Mouse (Mus musculus): ENCODE measurements around the gene Mafg. TPM values are rescaled to one million over a fixed set of nuclear protein-coding genes. Genes with fewer than 3 reads are reported as not detected.

Mafg gene
- polyA plus RNA-seq, 1 experiment from 2014 or later: 42.7 TPM

DNA sequence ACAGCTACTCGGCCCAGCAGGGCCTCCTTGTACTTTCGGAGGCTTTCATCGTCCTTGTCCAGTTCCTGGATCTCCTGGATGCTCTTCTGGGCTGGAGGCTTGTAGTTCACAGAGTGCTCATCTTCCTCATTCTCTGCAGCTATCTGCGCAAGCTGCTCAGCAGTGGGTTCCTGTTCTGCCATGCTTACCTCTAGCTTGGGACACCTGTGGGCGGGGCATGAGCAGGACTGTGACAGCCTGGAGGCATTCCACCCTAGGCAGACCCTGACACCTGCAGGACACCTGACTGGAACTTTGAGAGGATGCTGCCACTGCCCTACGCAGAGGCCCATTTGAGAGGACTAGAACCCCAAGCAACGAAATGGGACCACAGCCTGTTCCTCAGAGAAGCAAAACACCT lies 53.2 kb downstream of the Mafg start:
- peaks cover 34% of the 10 kb centered on the region for H3K4me1 ChIP-seq (replicated peaks)
- WGBS: 62% methylated on average over 7 of the region's 7 CpGs
- H3K27ac ChIP-seq (replicated peaks): peak overlapping the region; percentile 96
- peaks cover 29% of the 10 kb centered on the region for H3K36me3 ChIP-seq
- ATAC-seq (ENCODE audit: low FRiP score, low read depth): no peak
- H3K4me3 ChIP-seq: peak overlapping the region; percentile 76
- peak overlapping the region; percentile 84 for H3K4me2 ChIP-seq
- peak overlapping the region; percentile 97 for H3K9ac ChIP-seq
- H3K9me3 ChIP-seq: no peaks in the 10 kb centered on the region
- H3K27me3 ChIP-seq: no peaks in the 10 kb centered on the region

DNA sequence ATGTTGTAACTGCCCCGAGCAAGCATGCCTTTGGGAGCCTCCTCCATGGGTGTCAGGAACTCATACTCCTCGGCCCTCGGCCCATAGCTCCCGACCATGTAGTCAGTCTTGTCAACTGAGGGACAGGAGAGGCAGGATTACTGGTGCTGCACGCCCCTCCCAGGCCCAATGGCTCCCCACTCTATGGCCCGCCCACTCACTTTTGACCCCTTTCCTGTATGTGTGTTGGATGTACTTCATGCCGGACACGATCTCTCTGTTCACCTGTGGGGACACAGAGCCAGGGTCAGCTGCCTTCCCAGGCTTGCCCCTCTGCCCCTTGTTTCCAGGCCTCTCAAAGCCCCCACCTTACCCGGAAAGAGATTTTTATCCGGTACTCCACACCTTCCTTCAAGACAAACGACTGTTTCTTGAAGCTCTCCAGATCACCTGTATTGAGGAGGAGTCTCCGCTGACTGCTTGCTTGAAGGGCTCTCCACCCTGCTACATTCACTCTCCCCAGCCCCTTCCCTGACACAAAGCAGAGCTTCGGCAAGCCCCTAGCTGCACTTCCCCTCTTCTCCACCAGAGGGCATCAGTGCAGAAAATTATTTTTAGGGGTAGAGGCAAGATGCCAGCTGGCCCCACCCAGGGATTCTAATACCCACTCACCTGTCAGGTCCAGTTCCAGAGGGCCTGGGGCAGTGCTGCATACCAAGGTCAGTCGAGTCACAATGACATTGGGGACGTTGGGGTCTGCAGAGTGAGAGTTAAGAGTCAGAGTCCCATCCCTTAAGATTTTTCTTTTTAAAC lies 53.9 kb downstream of the Mafg start:
- no peaks in the 10 kb centered on the region for H3K27me3 ChIP-seq
- peak overlapping the region; percentile 97 for H3K9ac ChIP-seq
- ATAC-seq (ENCODE audit: low FRiP score, low read depth): no peak
- peaks cover 37% of the 10 kb centered on the region for H3K4me1 ChIP-seq (replicated peaks)
- H3K27ac ChIP-seq (replicated peaks): 0 out of 2 replicates have a peak overlapping the region, but pooled peaks have one; percentile 96
- peak overlapping the region; percentile 84 for H3K4me2 ChIP-seq
- no peaks in the 10 kb centered on the region for H3K9me3 ChIP-seq
- peak overlapping the region; percentile 76 for H3K4me3 ChIP-seq
- peaks cover 24% of the 10 kb centered on the region for H3K36me3 ChIP-seq
- WGBS: 68% methylated on average over 15 of the region's 15 CpGs

- Histone ChIP-seq H3K4me1 (replicated peaks) (peaks cover 44% of the 10 kb centered on the region), H3K9ac (no peak overlapping the region), H3K4me2 (no peak overlapping the region), H3K9me3 (no peaks in the 10 kb centered on the region), H3K4me3 (no peak overlapping the region), H3K27me3 (no peaks in the 10 kb centered on the region), H3K36me3 (peaks cover 24% of the 10 kb centered on the region), H3K27ac (replicated peaks) (no peak overlapping the region)
- ATAC-seq (ENCODE audit: low FRiP score, low read depth): no peak
- 83% methylated on average over 11 of the region's 11 CpGs for WGBS
These were observed 54.6 kb downstream of the Mafg start for GRCm38 (mm10) chr11:120578694-120579243.

GRCm38 (mm10) chr11:120578024-120578693 lies 55.2 kb downstream of the Mafg start:
- Histone ChIP-seq H3K9me3 (no peaks in the 10 kb centered on the region), H3K36me3 (peaks cover 24% of the 10 kb centered on the region), H3K4me2 (no peak overlapping the region), H3K27ac (replicated peaks) (no peak overlapping the region), H3K4me1 (replicated peaks) (peaks cover 46% of the 10 kb centered on the region), H3K4me3 (no peak overlapping the region), H3K9ac (no peak overlapping the region), H3K27me3 (no peaks in the 10 kb centered on the region)
- no peak for ATAC-seq (ENCODE audit: low FRiP score, low read depth)
- WGBS: 91% methylated on average over 10 of the region's 10 CpGs

GRCm38 (mm10) chr11:120577211-120578023 lies 56.0 kb downstream of the Mafg start:
- peaks cover 24% of the 10 kb centered on the region for H3K36me3 ChIP-seq
- H3K4me3 ChIP-seq: no peak overlapping the region
- no peak for ATAC-seq (ENCODE audit: low FRiP score, low read depth)
- H3K27ac ChIP-seq (replicated peaks): no peak overlapping the region
- no peaks in the 10 kb centered on the region for H3K27me3 ChIP-seq
- H3K4me2 ChIP-seq: no peak overlapping the region
- H3K4me1 ChIP-seq (replicated peaks): peaks cover 42% of the 10 kb centered on the region
- no peak overlapping the region for H3K9ac ChIP-seq
- 84% methylated on average over 7 of the region's 7 CpGs for WGBS
- no peaks in the 10 kb centered on the region for H3K9me3 ChIP-seq

DNA sequence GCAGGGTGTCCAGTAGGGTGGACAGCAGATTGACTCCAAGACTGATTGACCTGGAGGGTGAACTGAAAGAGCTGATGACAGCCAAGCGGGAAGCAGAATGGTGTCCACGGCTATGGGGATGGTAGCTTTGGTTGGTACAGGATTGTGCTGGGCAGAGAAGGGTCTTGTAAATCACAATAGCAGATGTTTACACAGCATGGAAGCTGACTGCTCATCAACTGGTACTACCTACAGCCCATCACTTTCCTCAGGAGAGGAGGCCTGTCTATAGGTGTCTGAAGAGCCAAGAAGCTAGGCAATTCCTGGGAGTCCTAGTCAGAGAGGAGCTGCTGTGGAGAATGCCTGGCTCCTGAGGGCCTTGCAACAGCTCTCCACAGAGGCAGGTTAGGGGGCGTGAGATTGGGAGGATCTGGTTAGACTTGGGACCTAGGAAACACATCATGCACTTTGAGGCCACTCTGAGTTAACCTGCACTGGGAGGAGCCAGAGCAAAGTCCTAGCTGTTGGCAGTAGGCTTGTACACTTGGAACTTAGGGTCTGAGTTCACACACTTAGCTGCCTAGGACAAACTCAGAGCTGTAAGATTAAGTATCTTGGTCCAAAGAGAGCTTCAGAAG lies 56.9 kb downstream of the Mafg start:
- Histone ChIP-seq H3K4me1 (replicated peaks) (peaks cover 41% of the 10 kb centered on the region), H3K4me2 (no peak overlapping the region), H3K9me3 (no peaks in the 10 kb centered on the region), H3K9ac (no peak overlapping the region), H3K4me3 (no peak overlapping the region), H3K27me3 (no peaks in the 10 kb centered on the region), H3K27ac (replicated peaks) (0 out of 2 replicates have a peak overlapping the region, but pooled peaks have one; percentile 17), H3K36me3 (peaks cover 24% of the 10 kb centered on the region)
- ATAC-seq (ENCODE audit: low FRiP score, low read depth): no peak
- WGBS: 87% methylated on average over 3 of the region's 3 CpGs

DNA sequence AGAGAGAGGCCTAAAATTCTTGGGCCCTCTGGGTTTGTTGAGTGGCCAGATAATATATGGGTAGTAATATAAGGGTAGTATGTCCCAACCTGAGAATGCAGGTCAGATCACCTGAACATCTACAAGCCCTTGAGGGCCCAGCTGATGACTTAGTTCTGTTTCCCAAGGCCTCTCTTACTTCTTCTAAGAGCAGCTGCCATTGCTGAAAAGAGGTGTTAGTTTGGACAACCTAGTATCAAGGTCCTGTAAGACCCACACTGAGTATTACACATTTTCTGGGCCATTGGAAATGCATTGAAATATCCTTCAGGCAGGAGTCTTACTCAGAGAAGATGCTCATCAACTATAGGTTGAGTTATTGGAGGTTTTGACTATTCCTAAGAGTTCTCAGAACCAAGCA lies 57.5 kb downstream of the Mafg start:
- no peak overlapping the region for H3K9ac ChIP-seq
- H3K4me1 ChIP-seq (replicated peaks): peaks cover 47% of the 10 kb centered on the region
- no peak overlapping the region for H3K27ac ChIP-seq (replicated peaks)
- no peaks in the 10 kb centered on the region for H3K9me3 ChIP-seq
- H3K27me3 ChIP-seq: no peaks in the 10 kb centered on the region
- ATAC-seq (ENCODE audit: low FRiP score, low read depth): no peak
- peaks cover 27% of the 10 kb centered on the region for H3K36me3 ChIP-seq
- H3K4me3 ChIP-seq: no peak overlapping the region
- H3K4me2 ChIP-seq: no peak overlapping the region

Small RNAs within 50 kb of the gene (microRNA-seq; reads per million reads assigned to microRNA genes)
- 1.3 reads per million for gene Mir6936

Other genes starting within 250 kb of the Mafg start
- gene Nploc4, start 195.9 kb downstream of the Mafg start, polyA plus RNA-seq (2015; fragmentation: Nextera tagmentation; extraction: Ambion mirVana): 34.9 and 36.9 TPM in 2 replicates
- gene Tspan10, start 191.0 kb downstream of the Mafg start, polyA plus RNA-seq (2015; fragmentation: Nextera tagmentation; extraction: Ambion mirVana): not detected in 2 replicates
- 0.22 and 0.51 TPM in 2 replicates for gene Pde6g, start 180.1 kb downstream of the Mafg start, polyA plus RNA-seq (2015; fragmentation: Nextera tagmentation; extraction: Ambion mirVana)
- 11.5 and 12.0 TPM in 2 replicates for gene Oxld1, start 175.5 kb downstream of the Mafg start, polyA plus RNA-seq (2015; fragmentation: Nextera tagmentation; extraction: Ambion mirVana)
- gene Ccdc137, start 175.5 kb downstream of the Mafg start, polyA plus RNA-seq (2015; fragmentation: Nextera tagmentation; extraction: Ambion mirVana): 24.8 and 28.9 TPM in 2 replicates
- gene Arl16, start 166.0 kb downstream of the Mafg start, polyA plus RNA-seq (2015; fragmentation: Nextera tagmentation; extraction: Ambion mirVana): 61.5 and 64.1 TPM in 2 replicates
- 122 and 125 TPM in 2 replicates for gene Mrpl12, start 149.0 kb downstream of the Mafg start, polyA plus RNA-seq (2015; fragmentation: Nextera tagmentation; extraction: Ambion mirVana)
- gene Slc25a10, start 141.8 kb downstream of the Mafg start, polyA plus RNA-seq (2015; fragmentation: Nextera tagmentation; extraction: Ambion mirVana): 31.7 and 31.9 TPM in 2 replicates
- gene Gcgr, start 102.9 kb downstream of the Mafg start, polyA plus RNA-seq (2015; fragmentation: Nextera tagmentation; extraction: Ambion mirVana): 0.41 and 0.75 TPM in 2 replicates
- gene Mcrip1, start 83.9 kb downstream of the Mafg start, polyA plus RNA-seq (2015; fragmentation: Nextera tagmentation; extraction: Ambion mirVana): 243 and 246 TPM in 2 replicates
- not detected in 2 replicates for gene Ppp1r27, start 82.5 kb downstream of the Mafg start, polyA plus RNA-seq (2015; fragmentation: Nextera tagmentation; extraction: Ambion mirVana)
- 263 and 274 TPM in 2 replicates for gene P4hb, start 60.3 kb downstream of the Mafg start, polyA plus RNA-seq (2015; fragmentation: Nextera tagmentation; extraction: Ambion mirVana)
- 492 and 533 TPM in 2 replicates for gene Arhgdia, start 52.0 kb downstream of the Mafg start, polyA plus RNA-seq (2015; fragmentation: Nextera tagmentation; extraction: Ambion mirVana)
- 247 and 251 TPM in 2 replicates for gene Alyref, start 35.2 kb downstream of the Mafg start, polyA plus RNA-seq (2015; fragmentation: Nextera tagmentation; extraction: Ambion mirVana)
- gene Anapc11, start 35.2 kb downstream of the Mafg start, polyA plus RNA-seq (2015; fragmentation: Nextera tagmentation; extraction: Ambion mirVana): 200 and 215 TPM in 2 replicates
- gene Npb, start 25.1 kb downstream of the Mafg start, polyA plus RNA-seq (2015; fragmentation: Nextera tagmentation; extraction: Ambion mirVana): 0.71 and 1.1 TPM in 2 replicates
- 213 and 226 TPM in 2 replicates for gene Pcyt2, start 15.7 kb downstream of the Mafg start, polyA plus RNA-seq (2015; fragmentation: Nextera tagmentation; extraction: Ambion mirVana)
- 43.4 and 45.6 TPM in 2 replicates for gene Sirt7, start 8.4 kb downstream of the Mafg start, polyA plus RNA-seq (2015; fragmentation: Nextera tagmentation; extraction: Ambion mirVana)
- gene Pycr1, start 10.2 kb upstream of the Mafg start, polyA plus RNA-seq (2015; fragmentation: Nextera tagmentation; extraction: Ambion mirVana): 19.0 and 21.3 TPM in 2 replicates
- 0.67 and 1.0 TPM in 2 replicates for gene Myadml2, start 14.6 kb upstream of the Mafg start, polyA plus RNA-seq (2015; fragmentation: Nextera tagmentation; extraction: Ambion mirVana)
- gene Notum, start 27.6 kb upstream of the Mafg start, polyA plus RNA-seq (2015; fragmentation: Nextera tagmentation; extraction: Ambion mirVana): 2.2 and 2.3 TPM in 2 replicates
- 140 and 154 TPM in 2 replicates for gene Aspscr1, start 39.4 kb upstream of the Mafg start, polyA plus RNA-seq (2015; fragmentation: Nextera tagmentation; extraction: Ambion mirVana)
- 107 and 109 TPM in 2 replicates for gene Cenpx, start 80.1 kb upstream of the Mafg start, polyA plus RNA-seq (2015; fragmentation: Nextera tagmentation; extraction: Ambion mirVana)
- 74.9 and 81.2 TPM in 2 replicates for gene Lrrc45, start 80.3 kb upstream of the Mafg start, polyA plus RNA-seq (2015; fragmentation: Nextera tagmentation; extraction: Ambion mirVana)
- gene Rac3, start 87.9 kb upstream of the Mafg start, polyA plus RNA-seq (2015; fragmentation: Nextera tagmentation; extraction: Ambion mirVana): 540 and 587 TPM in 2 replicates
- 8.8 and 10.4 TPM in 2 replicates for gene Dcxr, start 93.7 kb upstream of the Mafg start, polyA plus RNA-seq (2015; fragmentation: Nextera tagmentation; extraction: Ambion mirVana)
- 0.97 and 2.1 TPM in 2 replicates for gene Cbr2, start 98.5 kb upstream of the Mafg start, polyA plus RNA-seq (2015; fragmentation: Nextera tagmentation; extraction: Ambion mirVana)
- 2.1 and 2.9 TPM in 2 replicates for gene Hmga1b, start 129.2 kb upstream of the Mafg start, polyA plus RNA-seq (2015; fragmentation: Nextera tagmentation; extraction: Ambion mirVana)
- 119 and 141 TPM in 2 replicates for gene Rfng, start 150.6 kb upstream of the Mafg start, polyA plus RNA-seq (2015; fragmentation: Nextera tagmentation; extraction: Ambion mirVana)
- gene Gps1, start 150.7 kb upstream of the Mafg start, polyA plus RNA-seq (2015; fragmentation: Nextera tagmentation; extraction: Ambion mirVana): 275 and 300 TPM in 2 replicates
- gene Dus1l, start 162.8 kb upstream of the Mafg start, polyA plus RNA-seq (2015; fragmentation: Nextera tagmentation; extraction: Ambion mirVana): 45.2 and 48.6 TPM in 2 replicates
- gene Fasn, start 190.9 kb upstream of the Mafg start, polyA plus RNA-seq (2015; fragmentation: Nextera tagmentation; extraction: Ambion mirVana): 90.0 and 94.7 TPM in 2 replicates

All from hindbrain, embryonic 15.5 days (tissue).